Mouse (Mus musculus): Measurements from ENCODE around the gene Espnl.

GRCm38 (mm10) chr1:91369408-91369807, 47.5 kb downstream of the Espnl start:
- TF ChIP-seq POLR2A (IDR thresholded peaks at IDR 0.05; ENCODE audit: low read depth, low read length) (no peak), CTCF (conservative IDR thresholded peaks at IDR 0.05; ENCODE audit: insufficient read depth, insufficient read length, low read depth, low read length) (no peak)

Data from kidney, adult 2 months (tissue).